Mouse (Mus musculus): Measurements from ENCODE around the gene Dph7.
"Not testable (repeated sequence)": the region's sequence is repeated elsewhere in the genome, so short reads cannot be mapped to it uniquely, and the experiment has no call there.

GRCm38 (mm10) chr2:24944304-24944703 is 17.9 kb upstream of the Dph7 start:
- TF ChIP-seq CTCF (IDR thresholded peaks at IDR 0.05; ENCODE audit: low read depth) = peak; percentile 45; the same call in 1 of the 2 replicates
- not testable (repeated sequence) for TF ChIP-seq EP300 (IDR thresholded peaks at IDR 0.05; ENCODE audit: low read depth)
